Mouse (Mus musculus) liver, embryonic 14.5 days (tissue): ENCODE measurements around the gene Cbr3.

Experiments
- CTCF ChIP-seq: IDR thresholded peaks from 2 replicates; pipeline ENCODE4 v1.5.1; 2016; ENCODE audit warnings: antibody characterized with exemption, low read depth, control low read depth
- EP300 ChIP-seq: IDR thresholded peaks from 2 replicates; pipeline ENCODE4 v1.6.1; 2016; ENCODE audit warnings: antibody characterized with exemption, low read depth

DNA sequence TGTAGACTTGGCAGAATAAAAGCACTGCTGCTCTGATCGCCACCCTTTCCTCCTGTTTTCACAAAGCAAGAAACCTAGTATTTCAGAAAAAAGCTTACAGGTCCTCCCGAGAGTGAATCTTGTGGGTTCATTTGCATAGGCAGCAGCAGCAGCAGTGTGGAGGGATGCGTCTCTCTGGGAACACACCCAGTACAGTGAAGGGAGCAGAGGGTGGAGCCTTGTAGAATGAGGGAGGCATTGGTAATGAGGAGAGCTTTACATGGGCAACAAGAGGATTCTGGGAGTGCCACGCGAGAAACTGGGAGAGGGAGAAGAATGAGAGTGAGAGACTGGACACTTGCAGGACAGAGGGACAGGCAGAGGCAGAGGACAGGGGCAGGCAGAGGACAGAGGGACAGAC, 31.4 kb downstream of the Cbr3 start:
- no peak for TF ChIP-seq CTCF
- TF ChIP-seq EP300 = no peak
